Mouse (Mus musculus) right cerebral cortex, postnatal 25 days (tissue): ENCODE results near the gene Olfr828.

ENCODE experiments used
- DNase-seq: peaks from one replicate; pipeline ENCODE4 v3.0.0; 2022

The Olfr828 gene

DNA sequence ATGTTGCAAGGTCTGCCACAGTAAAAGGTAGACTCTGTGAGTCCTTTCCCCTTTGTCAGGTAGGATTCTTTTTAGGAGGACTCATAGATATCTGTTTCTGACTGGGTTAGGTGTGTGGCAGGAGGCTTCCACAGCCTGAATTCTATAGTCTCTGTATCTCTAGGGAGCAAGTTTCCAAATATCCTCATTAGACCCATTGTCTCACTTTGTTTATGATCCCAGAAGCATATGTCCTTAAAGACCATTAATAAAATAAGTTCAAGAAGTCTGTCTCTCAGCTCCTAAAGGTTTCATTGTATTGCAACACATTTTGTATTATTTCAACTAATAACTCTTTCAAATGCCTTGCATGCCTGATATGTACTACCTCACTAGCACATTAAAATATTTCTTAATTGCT is at the start of gene Olfr828:
Olfr828 (minus strand) TSS at position 101 of the 400 bp plus-strand sequence.
- DNase-seq, result no peak

- no peak for DNase-seq
These were observed 35.3 kb upstream of the Olfr828 start, which contains the start of gene Olfr829 for GRCm38 (mm10) chr9:18854633-18855032. TSS of gene Olfr829 (plus strand) at chr9:18854933.

DNA sequence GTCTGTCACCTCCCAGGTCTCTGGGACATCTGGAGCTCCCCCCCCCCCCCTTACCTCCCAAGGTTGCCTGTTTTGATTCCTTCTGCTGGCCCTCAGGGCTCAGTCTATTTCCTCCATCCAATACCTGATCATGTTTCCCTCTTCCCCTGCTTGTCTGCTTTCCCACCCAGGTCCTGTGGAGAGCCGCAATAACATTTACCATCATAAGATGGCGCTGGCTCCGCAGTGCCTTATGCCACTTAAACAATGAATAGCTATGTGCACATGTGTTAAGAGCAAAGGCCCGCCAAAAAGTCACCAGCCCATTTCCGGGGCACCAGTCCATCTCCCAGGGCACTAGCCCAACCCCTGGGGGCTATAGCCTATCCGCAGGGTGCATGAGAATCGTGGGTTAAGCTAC is 34.0 kb downstream of the Olfr828 start:
- no peak for DNase-seq

- peak; percentile 32 for DNase-seq
These were observed 39.9 kb downstream of the Olfr828 start for GRCm38 (mm10) chr9:18779476-18779875.

DNA sequence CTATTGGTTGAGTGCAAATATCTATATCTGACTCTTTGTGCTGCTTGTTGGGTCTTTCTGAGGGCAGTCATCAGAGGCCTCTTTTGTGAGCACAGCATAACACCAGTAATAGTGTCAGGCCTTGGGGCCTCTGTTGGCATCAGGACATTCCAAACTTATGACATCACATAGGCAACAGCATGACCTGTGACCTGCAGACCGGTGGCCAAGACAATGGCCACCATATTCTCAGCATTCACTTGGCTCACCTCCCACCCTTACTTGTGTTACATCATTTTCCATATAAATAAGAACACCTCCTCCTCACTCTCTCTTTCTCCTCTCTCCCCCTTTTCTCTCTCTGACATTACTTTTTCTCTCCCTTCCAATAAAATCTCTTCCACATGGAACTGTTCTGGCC is 40.3 kb downstream of the Olfr828 start:
- no peak for DNase-seq
